Mouse (Mus musculus) forebrain, embryonic 11.5 days (tissue): ENCODE measurements around the gene Psapl1. TPM values are rescaled to one million over a fixed set of nuclear protein-coding genes. Genes with fewer than 3 reads are reported as not detected.

Experiments
- ATAC-seq: fragments of 200-750 bp; cut with Nextera tagmentation; replicated peaks from 2 replicates; pipeline ENCODE4 v1.8.0; 2017; ENCODE audit warnings: moderate TSS enrichment; ENCODE audit not compliant: low FRiP score
- DNase-seq: peaks from one replicate; pipeline ENCODE4 v3.0.0-alpha.2; 2017; ENCODE audit warnings: low spot score
- H3K27ac ChIP-seq: fragments of 300-500 bp; sonication (generic); 2 replicates; pipeline ENCODE4 v1.5.1; 2014; ENCODE audit warnings: low read depth, low read length
- H3K27me3 ChIP-seq: fragments of 300-500 bp; sonication (generic); 2 replicates; pipeline ENCODE4 v1.6.1; 2014; ENCODE audit warnings: mild to moderate bottlenecking, low read length, mixed read lengths; ENCODE audit not compliant: control insufficient read depth, insufficient read depth
- H3K36me3 ChIP-seq: fragments of 300-500 bp; sonication (generic); 2 replicates; pipeline ENCODE4 v1.6.1; 2014; ENCODE audit warnings: mild to moderate bottlenecking, low read length, moderate library complexity, mixed read lengths; ENCODE audit not compliant: control insufficient read depth, insufficient read depth
- H3K4me1 ChIP-seq: fragments of 300-500 bp; sonication (generic); replicated peaks from 2 replicates; pipeline ENCODE4 v1.6.1; 2014; ENCODE audit warnings: low read length, mixed read lengths; ENCODE audit not compliant: control insufficient read depth, insufficient read depth
- H3K4me2 ChIP-seq: fragments of 300-500 bp; sonication (generic); 2 replicates; pipeline ENCODE4 v1.6.1; 2014; ENCODE audit warnings: low read depth, mild to moderate bottlenecking, low read length, moderate library complexity, mixed read lengths; ENCODE audit not compliant: severe bottlenecking
- H3K4me3 ChIP-seq: fragments of 300-500 bp; sonication (generic); 2 replicates; pipeline ENCODE4 v1.5.1; 2014; ENCODE audit warnings: low read depth, low read length
- H3K9ac ChIP-seq: fragments of 300-500 bp; sonication (generic); 2 replicates; pipeline ENCODE4 v1.6.1; 2014; ENCODE audit warnings: low read length
- H3K9me3 ChIP-seq: fragments of 300-500 bp; sonication (generic); 2 replicates; pipeline ENCODE4 v1.6.1; 2016; ENCODE audit warnings: low read length, mixed read lengths; ENCODE audit not compliant: control insufficient read depth
- WGBS: fragments of 180-500 bp; shearing (Covaris S2); extraction: QIAGEN DNeasy Blood & Tissue Kit; methylation state at CpG from one replicate; pipeline ENCODE4 v1.1.7; 2014; 5-methylcytosine and 5-hydroxymethylcytosine counted together
- polyA plus RNA-seq: library from polyadenylated mRNA; unstranded; fragments of >200 nt; fragmentation: Nextera tagmentation; extraction: Ambion mirVana; gene quantifications from 2 replicates; pipeline ENCODE4 v1.2.1, GENCODE M21; 2014

The Psapl1 gene
- polyA plus RNA-seq, 1 experiment from 2014 or later = 0.09 TPM

GRCm38 (mm10) chr5:36252746-36253504 lies 49.1 kb downstream of the Psapl1 start:
- Histone ChIP-seq H3K4me3 (no peak overlapping the region), H3K9me3 (no peaks in the 10 kb centered on the region), H3K36me3 (no peaks in the 10 kb centered on the region), H3K27ac (no peak overlapping the region), H3K27me3 (no peaks in the 10 kb centered on the region), H3K9ac (no peak overlapping the region), H3K4me2 (no peak overlapping the region), H3K4me1 (0 out of 2 replicates have a peak, but pooled peaks cover 2% of the 10 kb centered on the region)
- DNase-seq (no peak), ATAC-seq (no peak)
- 95% methylated on average over 17 of the region's 17 CpGs for WGBS

DNA sequence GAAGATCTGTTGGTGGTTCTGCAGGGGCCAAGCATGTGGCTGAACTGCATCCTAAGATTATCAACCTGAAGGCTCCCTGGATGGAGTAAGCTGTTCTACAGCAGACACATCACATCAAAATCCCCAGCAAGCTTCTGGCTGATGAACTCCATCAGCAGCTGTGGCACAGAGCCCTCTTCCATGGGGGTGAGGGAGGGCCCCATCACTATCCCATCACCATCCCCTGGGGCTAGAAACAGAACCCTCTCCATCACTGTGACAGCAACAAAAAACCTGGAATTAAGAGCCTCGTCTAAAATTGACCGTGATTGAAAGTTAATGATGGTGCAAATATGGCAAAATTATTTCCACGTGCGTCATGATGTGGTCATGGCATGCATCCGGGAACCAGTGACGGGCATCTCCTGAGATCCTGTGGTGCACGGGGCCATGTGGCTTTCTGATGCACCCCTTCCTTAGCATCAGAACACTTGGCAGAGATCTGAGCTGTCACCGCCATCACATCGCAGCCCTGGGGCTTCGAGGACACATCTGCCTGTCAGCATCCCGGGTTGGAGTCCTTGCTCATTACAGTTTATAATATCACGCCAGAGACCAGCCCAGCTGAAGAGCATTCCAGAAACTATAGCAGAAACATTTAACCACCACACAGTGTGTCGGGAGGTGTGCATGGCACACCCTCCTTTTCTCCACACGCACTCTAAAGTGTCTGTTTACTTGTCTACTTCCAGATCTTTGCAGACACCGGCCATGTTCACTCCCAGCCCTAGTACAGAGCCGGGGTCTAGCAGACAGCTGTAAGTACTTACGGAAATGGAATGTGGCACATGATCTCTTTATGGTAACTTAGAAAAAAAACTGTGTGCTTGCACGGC lies 51.1 kb downstream of the Psapl1 start:
- WGBS = 86% methylated on average over 18 of the region's 18 CpGs
- DNase-seq (no peak), ATAC-seq (no peak)
- no peak overlapping the region for H3K4me3 ChIP-seq
- no peak overlapping the region for H3K9ac ChIP-seq
- no peaks in the 10 kb centered on the region for H3K27me3 ChIP-seq
- H3K36me3 ChIP-seq = no peaks in the 10 kb centered on the region
- no peak overlapping the region for H3K4me2 ChIP-seq
- H3K27ac ChIP-seq = no peak overlapping the region
- no peaks in the 10 kb centered on the region for H3K9me3 ChIP-seq
- H3K4me1 ChIP-seq = 0 out of 2 replicates have a peak, but pooled peaks cover 4% of the 10 kb centered on the region

Other genes with a start within 250 kb of the Psapl1 start
- gene Sorcs2, start 194.1 kb downstream of the Psapl1 start, polyA plus RNA-seq = 6.4 and 7.8 TPM in 2 replicates